Mouse (Mus musculus) forebrain, embryonic 11.5 days (tissue): ENCODE data around the gene Sart3. TPM values are rescaled to one million over a fixed set of nuclear protein-coding genes. Genes with fewer than 3 reads are reported as not detected.
"Not testable (repeated sequence)": the region's sequence is repeated elsewhere in the genome, so short reads cannot be mapped to it uniquely, and the experiment has no call there.

ENCODE experiments used
- ATAC-seq: fragments of 200-750 bp; cut with Nextera tagmentation; replicated peaks from 2 replicates; pipeline ENCODE4 v1.8.0; 2017; ENCODE audit warnings: moderate TSS enrichment; ENCODE audit not compliant: low FRiP score
- DNase-seq: peaks from one replicate; pipeline ENCODE4 v3.0.0-alpha.2; 2017; ENCODE audit warnings: low spot score
- H3K27ac ChIP-seq: fragments of 300-500 bp; sonication (generic); 2 replicates; pipeline ENCODE4 v1.5.1; 2014; ENCODE audit warnings: low read depth, low read length
- H3K27me3 ChIP-seq: fragments of 300-500 bp; sonication (generic); 2 replicates; pipeline ENCODE4 v1.6.1; 2014; ENCODE audit warnings: mild to moderate bottlenecking, low read length, mixed read lengths; ENCODE audit not compliant: control insufficient read depth, insufficient read depth
- H3K36me3 ChIP-seq: fragments of 300-500 bp; sonication (generic); 2 replicates; pipeline ENCODE4 v1.6.1; 2014; ENCODE audit warnings: mild to moderate bottlenecking, low read length, moderate library complexity, mixed read lengths; ENCODE audit not compliant: control insufficient read depth, insufficient read depth
- H3K4me1 ChIP-seq: fragments of 300-500 bp; sonication (generic); replicated peaks from 2 replicates; pipeline ENCODE4 v1.6.1; 2014; ENCODE audit warnings: low read length, mixed read lengths; ENCODE audit not compliant: control insufficient read depth, insufficient read depth
- H3K4me2 ChIP-seq: fragments of 300-500 bp; sonication (generic); 2 replicates; pipeline ENCODE4 v1.6.1; 2014; ENCODE audit warnings: low read depth, mild to moderate bottlenecking, low read length, moderate library complexity, mixed read lengths; ENCODE audit not compliant: severe bottlenecking
- H3K4me3 ChIP-seq: fragments of 300-500 bp; sonication (generic); 2 replicates; pipeline ENCODE4 v1.5.1; 2014; ENCODE audit warnings: low read depth, low read length
- H3K9ac ChIP-seq: fragments of 300-500 bp; sonication (generic); 2 replicates; pipeline ENCODE4 v1.6.1; 2014; ENCODE audit warnings: low read length
- H3K9me3 ChIP-seq: fragments of 300-500 bp; sonication (generic); 2 replicates; pipeline ENCODE4 v1.6.1; 2016; ENCODE audit warnings: low read length, mixed read lengths; ENCODE audit not compliant: control insufficient read depth
- WGBS: fragments of 180-500 bp; shearing (Covaris S2); extraction: QIAGEN DNeasy Blood & Tissue Kit; methylation state at CpG from one replicate; pipeline ENCODE4 v1.1.7; 2014; 5-methylcytosine and 5-hydroxymethylcytosine counted together
- polyA plus RNA-seq: library from polyadenylated mRNA; unstranded; fragments of >200 nt; fragmentation: Nextera tagmentation; extraction: Ambion mirVana; gene quantifications from 2 replicates; pipeline ENCODE4 v1.2.1, GENCODE M21; 2014

Gene Sart3
- polyA plus RNA-seq, 1 experiment from 2014 or later: 77.5 TPM

GRCm38 (mm10) chr5:113784104-113784503 lies 11.8 kb upstream of the Sart3 start:
- not testable (repeated sequence) for H3K27ac ChIP-seq, ATAC-seq, H3K4me2 ChIP-seq, H3K4me1 ChIP-seq, H3K9ac ChIP-seq, H3K4me3 ChIP-seq, DNase-seq, H3K36me3 ChIP-seq, H3K27me3 ChIP-seq, H3K9me3 ChIP-seq
- 31% methylated on average over 3 of the region's 3 CpGs for WGBS

- no peak overlapping the region for H3K4me2 ChIP-seq
- H3K9me3 ChIP-seq: no peaks in the 10 kb centered on the region
- no peak overlapping the region for H3K4me3 ChIP-seq
- no peak overlapping the region for H3K9ac ChIP-seq
- H3K4me1 ChIP-seq: no peaks in the 10 kb centered on the region; the same call in 1 of the 2 replicates
- ATAC-seq: no peak
- 20% methylated on average over 12 of the region's 12 CpGs for WGBS
- H3K27ac ChIP-seq: no peak overlapping the region
- DNase-seq: no peak
- no peaks in the 10 kb centered on the region for H3K27me3 ChIP-seq
- no peaks in the 10 kb centered on the region for H3K36me3 ChIP-seq
These were observed 11.3 kb upstream of the Sart3 start for GRCm38 (mm10) chr5:113783581-113784001.

GRCm38 (mm10) chr5:113782624-113783023 lies 10.3 kb upstream of the Sart3 start:
- H3K4me1 ChIP-seq: no peaks in the 10 kb centered on the region; the same call in 1 of the 2 replicates
- H3K4me3 ChIP-seq: no peak overlapping the region
- DNase-seq (no peak), ATAC-seq (no peak)
- no peak overlapping the region for H3K4me2 ChIP-seq
- 82% methylated on average over 7 of the region's 7 CpGs for WGBS
- no peak overlapping the region for H3K9ac ChIP-seq
- no peaks in the 10 kb centered on the region for H3K9me3 ChIP-seq
- H3K27me3 ChIP-seq: no peaks in the 10 kb centered on the region
- no peak overlapping the region for H3K27ac ChIP-seq
- no peaks in the 10 kb centered on the region for H3K36me3 ChIP-seq

GRCm38 (mm10) chr5:113781875-113782274 lies 9.6 kb upstream of the Sart3 start:
- no peak overlapping the region for H3K4me3 ChIP-seq
- H3K4me1 ChIP-seq: no peaks in the 10 kb centered on the region; the same call in 1 of the 2 replicates
- no peak overlapping the region for H3K4me2 ChIP-seq
- no peak overlapping the region for H3K9ac ChIP-seq
- H3K36me3 ChIP-seq: peaks cover 2% of the 10 kb centered on the region; the same call in 1 of the 2 replicates
- WGBS: 82% methylated on average over 7 of the region's 7 CpGs
- DNase-seq (no peak), ATAC-seq (no peak)
- H3K27ac ChIP-seq: no peak overlapping the region
- H3K27me3 ChIP-seq: no peaks in the 10 kb centered on the region
- H3K9me3 ChIP-seq: no peaks in the 10 kb centered on the region

- Histone ChIP-seq H3K27me3 (no peaks in the 10 kb centered on the region), H3K4me3 (no peak overlapping the region), H3K4me2 (no peak overlapping the region), H3K9me3 (no peaks in the 10 kb centered on the region), H3K9ac (no peak overlapping the region), H3K36me3 (peaks cover 4% of the 10 kb centered on the region; the same call in 1 of the 2 replicates), H3K4me1 (no peaks in the 10 kb centered on the region; the same call in 1 of the 2 replicates), H3K27ac (no peak overlapping the region)
- ATAC-seq (no peak), DNase-seq (no peak)
- 89% methylated on average over 7 of the region's 7 CpGs for WGBS
These were observed 8.9 kb upstream of the Sart3 start for GRCm38 (mm10) chr5:113781254-113781653.

- peaks cover 7% of the 10 kb centered on the region; the same call in 1 of the 2 replicates for H3K36me3 ChIP-seq
- ATAC-seq (no peak), DNase-seq (no peak)
- WGBS: 93% methylated on average over 5 of the region's 5 CpGs
- H3K4me1 ChIP-seq: no peaks in the 10 kb centered on the region; the same call in 1 of the 2 replicates
- H3K4me2 ChIP-seq: no peak overlapping the region
- no peak overlapping the region for H3K9ac ChIP-seq
- H3K4me3 ChIP-seq: no peak overlapping the region
- H3K27ac ChIP-seq: no peak overlapping the region
- H3K9me3 ChIP-seq: no peaks in the 10 kb centered on the region
- H3K27me3 ChIP-seq: no peaks in the 10 kb centered on the region
These were observed 8.5 kb upstream of the Sart3 start for GRCm38 (mm10) chr5:113780763-113781162.

GRCm38 (mm10) chr5:113780082-113780752 lies 7.9 kb upstream of the Sart3 start:
- 91% methylated on average over 3 of the region's 3 CpGs for WGBS
- peaks cover 7% of the 10 kb centered on the region; the same call in 1 of the 2 replicates for H3K36me3 ChIP-seq

GRCm38 (mm10) chr5:113779569-113779968 lies 7.3 kb upstream of the Sart3 start:
- peaks cover 7% of the 10 kb centered on the region; the same call in 1 of the 2 replicates for H3K36me3 ChIP-seq
- H3K4me1 ChIP-seq: no peaks in the 10 kb centered on the region; the same call in 1 of the 2 replicates
- no peak overlapping the region for H3K9ac ChIP-seq
- no peaks in the 10 kb centered on the region for H3K27me3 ChIP-seq
- ATAC-seq: no peak
- H3K9me3 ChIP-seq: no peaks in the 10 kb centered on the region
- no peak for DNase-seq
- 86% methylated on average over 5 of the region's 5 CpGs for WGBS
- H3K4me3 ChIP-seq: no peak overlapping the region
- no peak overlapping the region for H3K27ac ChIP-seq
- no peak overlapping the region for H3K4me2 ChIP-seq

More at GRCm38 (mm10) chr5:113780082-113780752, 7.9 kb upstream of the Sart3 start:
- H3K4me1 ChIP-seq: no peaks in the 10 kb centered on the region; the same call in 1 of the 2 replicates
- no peaks in the 10 kb centered on the region for H3K9me3 ChIP-seq
- H3K4me2 ChIP-seq: no peak overlapping the region
- no peak overlapping the region for H3K9ac ChIP-seq
- H3K27ac ChIP-seq: no peak overlapping the region
- H3K27me3 ChIP-seq: no peaks in the 10 kb centered on the region
- H3K4me3 ChIP-seq: no peak overlapping the region
- no peak for ATAC-seq
- DNase-seq: no peak

- H3K9me3 ChIP-seq, H3K27me3 ChIP-seq, H3K4me1 ChIP-seq, ATAC-seq, H3K9ac ChIP-seq, DNase-seq, H3K4me2 ChIP-seq, H3K4me3 ChIP-seq, H3K36me3 ChIP-seq, H3K27ac ChIP-seq: not testable (repeated sequence)
- WGBS: 92% methylated on average over 8 of the region's 8 CpGs
These were observed 5.4 kb upstream of the Sart3 start for GRCm38 (mm10) chr5:113777728-113778127.
